Mouse (Mus musculus) heart, postnatal 0 days (tissue): Measurements from ENCODE around the gene Fads1.

Source experiments
- CTCF ChIP-seq: IDR thresholded peaks from 2 replicates; pipeline ENCODE4 v1.5.1; 2016; ENCODE audit warnings: antibody characterized with exemption, control low read depth, low read depth
- EP300 ChIP-seq: IDR thresholded peaks from 2 replicates; pipeline ENCODE4 v1.6.1; 2016; ENCODE audit warnings: antibody characterized with exemption, low read depth

- TF ChIP-seq CTCF (no peak), EP300 (no peak)
These were observed 33.5 kb upstream of the Fads1 start for GRCm38 (mm10) chr19:10149189-10149588.
